Mouse (Mus musculus) testis, adult 2 months (tissue): ENCODE results near the gene Ints13.

Source experiments
- CTCF ChIP-seq: fragments of 200-500 bp; IDR thresholded peaks from 2 replicates; pipeline ENCODE4 v1.5.1; 2012; ENCODE audit warnings: low read depth, mild to moderate bottlenecking, inconsistent platforms, low read length, moderate library complexity; ENCODE audit not compliant: control insufficient read depth, insufficient read depth, insufficient replicate concordance
- POLR2A ChIP-seq: fragments of 200-500 bp; IDR thresholded peaks from 2 replicates; pipeline ENCODE4 v1.6.1; 2012; ENCODE audit warnings: low read depth, mild to moderate bottlenecking, inconsistent platforms, low read length, moderate library complexity; ENCODE audit not compliant: control insufficient read depth

DNA sequence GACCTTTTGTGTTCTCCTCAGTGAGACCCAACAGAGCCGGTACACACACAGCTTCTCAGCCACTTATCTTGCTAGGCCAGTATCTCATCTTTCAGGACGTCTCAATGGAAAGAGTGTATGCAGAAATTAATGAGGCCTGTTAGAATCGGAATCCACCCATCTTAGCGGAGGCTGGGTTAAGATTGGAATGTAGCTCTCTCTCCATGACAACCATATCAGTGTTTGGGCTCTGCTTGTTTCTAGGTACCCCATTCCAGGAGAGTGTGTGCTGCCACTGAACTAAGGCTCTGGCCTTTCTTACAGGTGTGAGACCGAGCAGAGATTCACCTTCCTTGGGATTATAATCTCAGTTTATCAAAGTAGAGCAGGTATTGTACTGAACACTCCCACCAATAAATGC lies 63.7 kb downstream of the Ints13 start:
- no peak for TF ChIP-seq CTCF
- TF ChIP-seq POLR2A = no peak; the same call in 1 of the 2 replicates
